Mouse (Mus musculus): Measurements from ENCODE around the gene Klk1b24. TPM values are rescaled to one million over a fixed set of nuclear protein-coding genes. Genes with fewer than 3 reads are reported as not detected.

Klk1b24 gene
- polyA plus RNA-seq (2012; rRNA removed) = not detected in 2 replicates

DNA sequence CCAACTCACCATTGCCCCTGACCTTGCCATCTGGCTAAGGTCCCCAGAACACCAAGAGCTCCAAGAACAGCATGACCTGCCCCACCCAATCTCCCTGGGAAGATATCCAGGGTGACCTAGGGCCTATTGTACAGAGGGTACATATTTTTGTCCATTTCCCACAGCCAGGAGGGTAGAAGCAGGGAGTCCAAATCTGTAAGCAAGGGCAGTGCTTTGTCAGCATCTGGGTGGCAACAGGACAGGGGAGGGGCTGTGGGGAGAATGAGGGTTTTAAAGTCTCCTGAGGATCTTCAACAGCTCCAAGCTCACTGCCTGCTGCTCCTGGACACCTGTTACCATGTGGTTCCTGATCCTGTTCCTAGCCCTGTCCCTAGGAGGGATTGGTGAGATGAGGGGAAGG is at the start of gene Klk1b24:
Klk1b24 (plus strand) TSS at position 301 of the 400 bp plus-strand sequence.

DNA sequence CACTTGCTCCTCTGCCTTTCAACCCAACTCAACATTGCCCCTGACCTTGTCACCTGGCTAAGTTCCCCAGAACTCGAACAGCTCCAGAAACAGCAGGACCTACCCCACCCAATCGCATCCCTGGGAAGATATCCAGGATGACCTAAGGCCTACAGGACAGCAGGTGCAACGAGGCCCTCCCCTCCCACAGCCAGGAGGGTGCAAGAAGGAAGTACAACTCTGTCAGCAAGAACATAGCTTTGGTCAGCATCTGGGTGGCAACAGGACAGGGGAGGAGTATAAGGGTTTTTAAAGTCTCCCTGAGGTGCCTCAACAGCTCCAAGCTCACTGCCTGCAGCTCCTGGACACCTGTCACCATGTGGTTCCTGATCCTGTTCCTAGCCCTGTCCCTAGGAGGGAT is 9.9 kb downstream of the Klk1b24 start, which contains the start of gene Klk1b3:
Klk1b3 (plus strand) TSS at position 301 of the 400 bp plus-strand sequence.

DNA sequence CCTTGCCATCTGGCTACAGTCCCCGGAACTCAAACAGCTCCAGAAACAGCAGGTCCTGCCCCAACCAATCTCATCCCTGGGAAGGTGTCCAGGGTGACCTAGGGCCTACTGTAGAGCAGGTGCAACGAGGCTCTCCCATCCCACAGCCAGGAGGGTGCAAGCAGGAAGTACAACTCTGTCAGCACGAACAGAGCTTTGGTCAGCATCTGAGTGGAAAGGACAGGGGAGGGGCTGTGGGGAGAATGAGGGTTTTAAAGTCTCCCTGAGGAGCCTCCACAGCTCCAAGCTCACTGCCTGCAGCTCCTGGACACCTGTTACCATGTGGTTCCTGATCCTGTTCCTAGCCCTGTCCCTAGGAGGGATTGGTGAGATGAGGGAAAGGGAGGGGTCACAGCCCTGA is 19.1 kb downstream of the Klk1b24 start, which contains the start of gene Klk1b4:
Klk1b4 (plus strand) TSS at position 301 of the 400 bp plus-strand sequence.

DNA sequence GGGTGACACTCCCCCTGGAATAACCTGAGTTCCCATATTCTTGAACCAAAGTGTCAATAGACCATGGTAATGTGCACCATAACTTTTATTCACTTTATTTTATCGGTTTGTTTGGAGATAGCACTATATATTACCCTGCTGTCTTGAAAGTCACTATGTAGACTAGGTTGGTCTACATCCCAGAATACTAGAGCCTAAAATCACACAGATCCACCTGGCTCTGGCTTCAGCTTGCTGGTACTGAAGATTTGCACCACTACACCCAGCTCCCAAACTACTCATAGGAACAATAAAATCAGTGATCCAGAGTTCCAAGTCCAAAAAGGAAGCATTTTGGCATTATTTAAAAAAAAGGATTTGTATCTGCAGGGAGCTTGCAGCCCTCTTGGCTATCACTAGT is 27.6 kb downstream of the Klk1b24 start, which contains the start of gene Klk1b5:
Klk1b5 (plus strand) TSS at position 301 of the 400 bp plus-strand sequence.

DNA sequence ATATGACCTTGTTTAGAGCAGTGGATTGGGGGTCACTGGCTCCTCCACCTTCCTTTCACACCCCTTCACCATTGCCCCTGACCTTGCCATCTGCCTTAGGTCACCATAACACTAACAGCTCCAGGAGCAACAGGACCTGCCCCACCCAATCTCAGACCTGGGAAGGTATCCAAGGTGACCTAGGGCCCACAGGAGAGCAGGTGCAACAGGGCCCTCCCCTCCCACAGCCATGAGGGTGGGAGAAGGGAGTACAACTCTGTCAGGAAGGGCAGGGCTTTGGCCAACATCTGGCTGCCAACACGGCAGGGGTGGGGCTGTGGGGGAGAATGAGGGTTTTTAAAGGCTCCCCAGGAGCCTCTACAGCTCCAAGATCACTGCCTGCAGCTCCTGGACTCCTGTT is 37.0 kb downstream of the Klk1b24 start, which contains the start of gene Klk1:
Klk1 (plus strand) TSS at position 285 of the 400 bp plus-strand sequence.

DNA sequence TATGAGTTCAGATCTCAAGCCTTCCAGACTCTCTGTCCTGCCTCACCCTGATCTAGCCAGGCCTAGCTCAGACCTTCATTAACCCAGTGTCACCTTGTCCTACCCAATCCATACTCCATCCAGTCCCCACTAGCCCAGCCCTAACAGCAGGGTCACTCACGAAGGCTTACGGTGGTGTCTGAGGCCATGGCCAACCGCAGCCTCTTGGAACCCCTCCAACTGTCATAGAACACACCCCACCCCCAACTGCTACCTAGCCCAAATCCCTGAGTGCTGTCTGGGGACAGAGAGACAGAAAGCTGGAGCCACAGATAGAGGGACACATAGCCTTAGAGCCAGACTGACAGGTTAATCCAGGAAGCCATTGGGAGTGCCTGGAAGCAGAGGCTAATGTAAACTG is 47.9 kb downstream of the Klk1b24 start, which contains the start of gene Gm36864:
Gm36864 (plus strand) TSS at position 269 of the 400 bp plus-strand sequence.

Other genes with a start within 250 kb of the Klk1b24 start
- not detected in 2 replicates for gene Klk1b8, start 237.6 kb upstream of the Klk1b24 start, polyA plus RNA-seq (2012; rRNA removed)
- gene Klk1b1, start 221.5 kb upstream of the Klk1b24 start, polyA plus RNA-seq (2012; rRNA removed) = not detected in 2 replicates
- gene Klk1b9, start 212.2 kb upstream of the Klk1b24 start, polyA plus RNA-seq (2012; rRNA removed) = not detected in 2 replicates
- not detected in 2 replicates for gene Klk1b11, start 192.4 kb upstream of the Klk1b24 start, polyA plus RNA-seq (2012; rRNA removed)
- gene Klk1b26, start 176.1 kb upstream of the Klk1b24 start, polyA plus RNA-seq (2012; rRNA removed) = not detected in 2 replicates
- 0.07 and 0.10 TPM in 2 replicates for gene Klk1b27, start 135.9 kb upstream of the Klk1b24 start, polyA plus RNA-seq (2012; rRNA removed)
- not detected in 2 replicates for gene Klk1b21, start 85.9 kb upstream of the Klk1b24 start, polyA plus RNA-seq (2012; rRNA removed)
- gene Klk1b22, start 75.6 kb upstream of the Klk1b24 start, polyA plus RNA-seq (2012; rRNA removed) = not detected in 2 replicates
- gene Klk1b16, start 51.5 kb upstream of the Klk1b24 start, polyA plus RNA-seq (2012; rRNA removed) = not detected in 2 replicates
- not detected in 2 replicates for gene Klk1b3, start 10.0 kb downstream of the Klk1b24 start, polyA plus RNA-seq (2012; rRNA removed)
- gene Klk1b4, start 19.2 kb downstream of the Klk1b24 start, polyA plus RNA-seq (2012; rRNA removed) = 0.13 and 0.50 TPM in 2 replicates
- gene Klk1b5, start 27.7 kb downstream of the Klk1b24 start, polyA plus RNA-seq (2012; rRNA removed) = not detected in 2 replicates
- gene Klk1, start 37.1 kb downstream of the Klk1b24 start, polyA plus RNA-seq (2012; rRNA removed) = 0.08 and 0.67 TPM in 2 replicates
- gene Gm36864, start 47.9 kb downstream of the Klk1b24 start, polyA plus RNA-seq (2012; rRNA removed) = not detected in 2 replicates
- 0.71 TPM in 2 replicates for gene 1700028J19Rik, start 58.5 kb downstream of the Klk1b24 start, polyA plus RNA-seq (2012; rRNA removed)
- gene 2410002F23Rik, start 58.5 kb downstream of the Klk1b24 start, polyA plus RNA-seq (2012; rRNA removed) = 33.2 and 37.0 TPM in 2 replicates
- not detected in 2 replicates for gene Acp4, start 69.1 kb downstream of the Klk1b24 start, polyA plus RNA-seq (2012; rRNA removed)
- gene Gm15517, start 73.2 kb downstream of the Klk1b24 start, polyA plus RNA-seq (2012; rRNA removed) = not detected in 2 replicates
- 0.78 and 0.94 TPM in 2 replicates for gene Clec11a, start 118.7 kb downstream of the Klk1b24 start, polyA plus RNA-seq (2012; rRNA removed)
- gene Shank1, start 122.0 kb downstream of the Klk1b24 start, polyA plus RNA-seq (2012; rRNA removed) = 0.02 and 0.04 TPM in 2 replicates
- 0.02 and 0.04 TPM in 2 replicates for gene Syt3, start 195.9 kb downstream of the Klk1b24 start, polyA plus RNA-seq (2012; rRNA removed)
- 0.19 and 0.22 TPM in 2 replicates for gene 1700008O03Rik, start 197.6 kb downstream of the Klk1b24 start, polyA plus RNA-seq (2012; rRNA removed)
- gene Lrrc4b, start 240.8 kb downstream of the Klk1b24 start, polyA plus RNA-seq (2012; rRNA removed) = 0.02 TPM in 1 of 2 replicates, not detected in the other

Data from liver, embryonic 18 days (tissue).